Mouse (Mus musculus): ENCODE data around the gene Fam234a.
"Not testable (repeated sequence)": the region's sequence is repeated elsewhere in the genome, so short reads cannot be mapped to it uniquely, and the experiment has no call there.

Gene Fam234a

DNA sequence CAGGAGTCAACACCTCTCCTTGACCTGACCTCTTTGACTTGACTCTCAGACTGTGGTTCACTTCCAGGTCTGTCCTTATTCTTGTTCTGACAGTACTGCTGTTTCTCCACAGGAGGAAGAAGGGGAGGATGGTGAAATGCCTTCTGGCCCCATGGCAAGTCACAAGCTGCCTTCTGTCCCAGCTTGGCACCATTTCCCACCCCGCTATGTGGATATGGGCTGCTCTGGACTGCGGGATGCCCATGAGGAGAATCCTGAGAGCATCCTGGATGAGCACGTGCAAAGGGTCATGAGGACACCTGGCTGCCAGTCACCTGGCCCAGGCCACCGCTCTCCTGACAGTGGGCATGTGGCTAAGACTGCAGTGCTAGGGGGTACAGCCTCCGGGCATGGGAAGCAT is 56.5 kb downstream of the Fam234a start:
- peak; percentile 45; the same call in 1 of the 2 replicates for ATAC-seq (ENCODE audit: insufficient number of reproducible peaks, low FRiP score, low TSS enrichment)

GRCm38 (mm10) chr17:26181179-26181578 is 62.9 kb downstream of the Fam234a start:
- no peak for ATAC-seq (ENCODE audit: insufficient number of reproducible peaks, low FRiP score, low TSS enrichment)

DNA sequence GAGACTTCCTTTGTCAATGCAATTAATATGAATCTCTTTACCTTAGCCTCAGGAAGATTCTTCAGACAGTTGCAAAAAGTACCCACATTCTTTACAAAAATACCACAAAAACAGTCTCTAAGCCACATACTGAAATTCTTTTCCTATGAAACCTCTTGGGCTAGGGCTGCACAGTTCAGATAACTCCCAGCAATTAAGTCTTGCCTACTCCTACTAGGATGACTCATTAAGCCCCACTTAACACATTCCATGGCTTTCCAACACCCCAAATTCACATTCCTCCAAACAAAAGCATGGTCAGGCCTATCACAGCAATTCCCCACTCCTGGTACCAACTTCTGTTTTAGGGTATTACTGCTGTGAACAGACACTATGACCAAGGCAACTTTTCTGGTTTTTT is 65.4 kb downstream of the Fam234a start:
- ATAC-seq (ENCODE audit: insufficient number of reproducible peaks, low FRiP score, low TSS enrichment): no peak

- ATAC-seq (ENCODE audit: insufficient number of reproducible peaks, low FRiP score, low TSS enrichment): not testable (repeated sequence)
These were observed 68.8 kb downstream of the Fam234a start for GRCm38 (mm10) chr17:26175248-26175647.

- no peak for ATAC-seq (ENCODE audit: insufficient number of reproducible peaks, low FRiP score, low TSS enrichment)
These were observed 76.0 kb downstream of the Fam234a start for GRCm38 (mm10) chr17:26168039-26168438.

DNA sequence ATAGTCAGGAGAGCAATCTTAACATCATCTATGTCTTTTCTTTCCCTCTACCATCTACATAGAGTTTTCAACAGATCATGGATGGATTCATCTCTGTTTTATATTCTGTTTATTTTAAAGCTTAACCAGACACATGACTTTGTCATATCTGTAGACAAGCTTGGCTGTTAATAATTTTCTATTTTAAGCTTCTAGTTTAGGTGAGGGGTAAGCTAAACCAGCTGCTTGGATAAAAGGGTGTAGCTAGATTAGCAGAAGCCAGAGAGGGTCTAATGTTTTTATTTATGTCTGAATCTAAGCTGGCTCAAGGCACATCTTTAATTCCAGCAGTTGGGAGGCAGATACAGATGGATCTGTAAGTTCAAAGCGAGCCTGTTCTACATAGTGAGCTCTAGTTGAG is 81.3 kb downstream of the Fam234a start:
- no peak for ATAC-seq (ENCODE audit: insufficient number of reproducible peaks, low FRiP score, low TSS enrichment)
